Mouse (Mus musculus) T-cell, adult 66 days (primary cell): Measurements from ENCODE around the gene Pcgf2. TPM values are rescaled to one million over a fixed set of nuclear protein-coding genes. Genes with fewer than 3 reads are reported as not detected.

Experiments
- total RNA-seq, 2 experiments: library from RNA; stranded (reverse); gene quantifications; 3 replicates in 1 of 2; 4 replicates in 1 of 2; pipeline ENCODE4 v1.2.4; 2023

Pcgf2 gene
- 1 to 10 TPM; 4.0 to 5.1 TPM for total RNA-seq

DNA sequence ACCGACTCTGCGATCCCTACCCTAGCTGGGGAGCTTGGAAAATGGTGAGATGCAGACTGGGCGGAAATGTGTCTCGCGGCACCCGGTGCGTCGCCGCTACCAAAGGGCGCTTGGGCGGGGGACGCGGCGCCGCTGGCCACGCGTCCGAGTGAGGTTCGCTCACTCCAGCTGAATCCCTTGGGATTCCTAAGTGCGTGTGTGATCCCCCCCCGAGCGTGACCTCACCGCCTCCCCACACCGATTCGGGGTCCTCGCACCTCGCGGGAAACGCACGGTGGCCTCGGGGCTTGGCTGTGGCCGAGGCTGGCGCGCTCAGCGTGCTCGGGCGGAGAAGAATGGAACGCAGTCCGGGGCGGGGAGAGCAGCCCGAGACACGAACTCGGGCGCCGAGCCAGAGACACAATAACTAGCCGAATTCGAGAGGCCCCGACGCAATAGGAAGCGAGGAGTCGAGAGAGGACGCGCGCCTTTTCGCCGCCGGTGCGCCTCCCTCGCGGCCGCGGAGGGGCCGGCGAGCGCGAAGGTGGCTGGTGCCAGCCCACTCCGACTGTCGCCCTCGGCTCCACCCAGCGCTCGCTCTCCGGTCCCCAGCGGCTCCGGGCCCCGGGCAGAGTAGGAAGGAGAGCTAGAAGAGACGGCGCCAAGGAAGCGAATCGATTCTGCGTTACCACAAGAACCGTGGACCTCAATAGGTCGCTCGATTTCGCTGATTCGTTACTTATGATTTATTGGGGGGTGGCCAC lies at the start of gene Pcgf2:
Pcgf2 (minus strand) TSS at position 495 of the 743 bp plus-strand sequence.

DNA sequence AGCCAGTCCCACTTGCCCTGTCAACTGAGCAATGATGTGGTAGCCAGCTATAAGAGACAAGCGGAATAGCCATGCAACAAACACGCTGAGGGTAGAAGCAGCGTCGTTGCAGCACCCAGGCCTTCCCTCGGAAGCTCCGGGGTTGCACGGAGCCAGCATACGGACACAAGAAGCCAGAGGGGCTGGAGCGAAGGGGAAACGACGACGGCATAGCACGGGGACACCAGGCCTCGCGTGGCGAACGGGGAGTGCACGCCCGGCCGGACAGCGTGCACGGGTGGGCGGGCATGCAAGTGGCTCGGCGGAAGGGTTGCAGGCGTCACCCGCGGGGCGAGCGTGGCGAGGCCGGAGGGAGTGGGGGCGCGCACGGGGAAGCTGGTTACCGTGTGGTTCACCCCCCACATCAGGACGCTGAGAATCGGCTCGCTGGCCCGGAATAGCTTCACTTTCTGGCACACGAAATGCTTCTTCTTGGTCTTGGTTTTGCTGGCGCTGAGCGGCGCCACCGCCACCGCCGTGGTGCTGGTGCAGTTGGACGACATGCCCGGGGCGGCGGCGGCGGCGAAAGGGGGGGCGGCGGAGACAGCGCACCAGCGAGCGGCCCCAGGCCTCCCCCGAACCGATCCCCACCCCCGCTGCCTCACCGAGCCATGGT lies 43.9 kb upstream of the Pcgf2 start, which contains the start of gene Pip4k2b:
Pip4k2b (minus strand) TSS at position 642 of the 655 bp plus-strand sequence.

DNA sequence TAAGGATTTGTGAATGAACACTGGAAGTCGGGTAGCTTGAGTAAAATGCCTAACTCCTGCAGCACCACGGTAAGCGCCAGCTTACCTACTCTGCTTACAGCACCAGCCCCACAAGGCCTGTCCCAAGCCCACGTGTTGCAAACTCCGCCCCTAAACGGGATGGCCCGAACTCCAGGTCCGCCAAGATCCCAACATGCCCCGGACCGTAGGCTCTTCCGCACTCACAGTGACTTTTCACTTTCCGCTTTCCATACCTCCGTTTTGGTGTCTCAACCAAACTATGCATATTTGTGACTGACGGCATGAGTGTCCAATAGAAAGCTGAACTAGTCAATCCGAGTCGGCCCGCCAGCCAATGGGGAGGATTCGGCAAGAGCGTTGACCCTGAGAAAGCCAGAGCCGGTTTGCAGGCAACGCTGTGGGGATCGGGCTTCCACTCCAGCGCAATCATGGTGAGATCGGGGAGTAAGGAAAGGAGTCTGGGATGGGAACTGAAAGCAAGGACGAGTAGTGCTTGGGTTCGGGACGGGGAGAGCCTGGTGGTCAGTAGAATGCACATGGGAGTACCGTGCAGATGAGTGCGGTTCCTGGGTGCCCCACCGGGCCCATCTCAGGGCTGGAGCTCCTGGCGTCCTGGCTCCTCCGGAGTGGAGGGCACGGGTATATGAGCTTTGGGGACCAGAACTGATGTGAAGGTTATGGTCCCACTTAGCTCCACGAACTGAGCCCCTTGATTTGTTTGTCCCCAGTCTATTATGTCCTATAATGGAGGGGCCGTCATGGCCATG lies 2.9 kb upstream of the Pcgf2 start, which contains the start of gene Psmb3:
Psmb3 (plus strand) TSS at position 361 of the 788 bp plus-strand sequence.

DNA sequence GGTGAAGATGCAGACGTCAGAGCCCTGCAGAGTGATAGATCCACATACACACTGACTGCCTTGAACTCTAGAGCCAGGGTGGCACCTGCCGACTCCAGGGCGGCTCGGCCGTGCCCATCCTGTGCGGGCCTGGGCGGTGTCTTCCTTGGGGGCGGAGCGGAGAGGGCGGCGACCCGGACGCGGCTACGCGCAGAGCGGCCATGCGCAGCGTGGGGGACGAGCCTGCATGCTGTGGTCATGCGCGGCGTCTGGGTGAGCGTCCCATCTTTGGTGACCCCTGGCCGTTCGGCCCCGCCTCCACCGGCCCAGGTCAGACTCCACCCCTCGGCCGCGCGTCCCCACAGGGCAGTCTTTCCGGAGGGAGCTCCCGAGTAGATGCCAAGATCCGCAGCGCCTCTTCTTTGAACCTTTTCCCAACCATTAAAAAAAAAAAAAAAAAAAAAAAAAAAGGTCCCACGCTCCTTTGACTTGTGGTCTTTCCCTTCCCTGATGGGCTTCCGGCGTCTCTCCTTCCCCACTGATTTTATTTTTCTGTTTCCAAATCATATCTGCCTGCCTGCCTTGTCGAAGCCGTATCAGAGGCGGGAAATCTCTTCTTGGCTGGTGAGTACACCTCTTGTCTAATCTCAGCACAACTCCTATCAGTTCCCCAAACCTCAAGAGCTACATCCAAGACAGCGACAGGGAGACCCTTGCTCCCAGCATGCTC lies 14.5 kb downstream of the Pcgf2 start, which contains the start of gene Cisd3:
Cisd3 (plus strand) TSS at position 214 of the 709 bp plus-strand sequence.

DNA sequence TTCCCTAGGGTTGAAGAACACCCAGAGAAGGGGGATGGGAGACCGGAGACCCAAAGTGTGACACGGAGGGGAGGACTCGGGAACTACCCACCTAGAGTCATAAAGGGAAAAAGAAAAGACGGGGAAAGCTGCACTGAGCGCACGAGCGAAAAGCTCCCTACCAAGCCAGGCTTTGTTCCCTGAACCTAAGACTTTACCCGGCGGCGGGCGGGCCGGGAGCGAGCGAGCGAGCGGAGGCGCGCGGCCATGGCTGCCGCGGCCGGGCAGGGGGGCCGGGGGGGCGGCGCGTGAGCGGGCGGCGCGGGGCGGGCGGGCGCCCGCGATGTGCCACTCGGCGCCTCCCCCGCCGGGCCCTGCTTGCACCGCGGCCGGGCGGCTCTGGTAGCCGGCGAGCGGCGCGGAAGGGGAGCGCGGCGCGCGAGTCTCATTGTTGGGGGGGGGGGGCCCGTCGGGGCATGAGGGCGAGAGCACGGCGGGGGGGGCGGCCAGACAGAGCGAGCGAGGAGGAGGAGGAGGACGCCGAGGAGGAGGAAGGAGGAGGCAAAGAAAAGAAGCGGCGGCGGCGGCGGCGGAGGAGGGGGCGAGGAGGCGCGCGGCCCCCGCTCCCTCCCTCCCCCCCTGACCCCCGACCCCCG lies 37.3 kb downstream of the Pcgf2 start, which contains the start of gene Mllt6:
Mllt6 (plus strand) TSS at position 522 of the 635 bp plus-strand sequence.

Other genes starting within 250 kb of the Pcgf2 start
- not detected for gene 4933428G20Rik, start 200.2 kb downstream of the Pcgf2 start, total RNA-seq
- not detected for gene Srcin1, start 124.3 kb downstream of the Pcgf2 start, total RNA-seq
- gene Epop, start 70.8 kb downstream of the Pcgf2 start, total RNA-seq, result 1 to 10 TPM; 8.7 to 9.5 TPM
- gene Mllt6, start 37.1 kb downstream of the Pcgf2 start, total RNA-seq, result 100 to 1,000 TPM; 243 to 244 TPM
- 10 to 100 TPM; 34.4 to 39.0 TPM for gene Cisd3, start 14.7 kb downstream of the Pcgf2 start, total RNA-seq
- 100 to 1,000 TPM; 137 to 140 TPM for gene Psmb3, start 2.9 kb upstream of the Pcgf2 start, total RNA-seq
- 10 to 100 TPM; 65.7 to 67.5 TPM for gene Pip4k2b, start 44.2 kb upstream of the Pcgf2 start, total RNA-seq
- 10 to 100 TPM; 42.1 to 43.6 TPM for gene Cwc25, start 66.1 kb upstream of the Pcgf2 start, total RNA-seq
- 1 to 10 TPM in 1 of 2 experiments, not detected in 1; 2.7 TPM for gene 1700001P01Rik, start 75.4 kb upstream of the Pcgf2 start, total RNA-seq
- gene Rpl23, start 81.9 kb upstream of the Pcgf2 start, total RNA-seq, result 1,000 to 10,000 TPM; 2,425 to 2,559 TPM
- gene Lasp1, start 98.5 kb upstream of the Pcgf2 start, total RNA-seq, result 100 to 1,000 TPM; 155 to 156 TPM
- gene B230217C12Rik, start 140.3 kb upstream of the Pcgf2 start, total RNA-seq, result 1 to 10 TPM; 2.5 to 4.0 TPM
- under 1 TPM; 0.44 to 0.86 TPM for gene Fbxo47, start 183.7 kb upstream of the Pcgf2 start, total RNA-seq